Mouse (Mus musculus): Measurements from ENCODE around the gene Sspn.

Sspn gene

DNA sequence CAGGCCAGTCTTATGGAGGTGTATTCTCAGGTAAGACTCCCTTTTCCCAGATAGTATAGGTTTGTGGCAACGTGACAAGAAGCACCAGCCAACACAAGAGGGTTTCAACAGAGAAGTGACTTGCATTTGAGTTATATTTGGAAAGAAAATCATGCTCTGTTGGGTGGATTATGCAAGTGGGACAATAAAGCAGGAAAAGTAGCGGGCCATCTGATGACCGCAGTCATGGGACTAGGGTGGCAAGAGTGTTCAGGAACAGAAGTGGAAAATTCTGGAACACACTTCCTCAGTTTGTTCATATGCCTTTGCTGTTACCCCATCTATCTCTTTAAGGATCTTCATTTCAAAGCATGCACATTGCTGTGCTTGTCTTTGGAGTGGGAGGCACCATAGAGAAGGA lies 82.9 kb downstream of the Sspn start:
- CTCF ChIA-PET: no interaction called here
